Mouse (Mus musculus) embryonic facial prominence, embryonic 15.5 days (tissue): Measurements from ENCODE around the gene Gins3. TPM values are rescaled to one million over a fixed set of nuclear protein-coding genes. Genes with fewer than 3 reads are reported as not detected.
A peak's percentile ranks its signal among the peaks of the same experiment; 100 is the strongest.

Experiments
- ATAC-seq: fragments of 200-750 bp; cut with Nextera tagmentation; 2 replicates; pipeline ENCODE4 v1.8.0; 2017; ENCODE audit warnings: low read depth, moderate TSS enrichment; ENCODE audit not compliant: insufficient number of reproducible peaks, low FRiP score, low TSS enrichment
- H3K27ac ChIP-seq: fragments of 300-500 bp; sonication (generic); replicated peaks from 2 replicates; pipeline ENCODE4 v1.5.1; 2015; ENCODE audit warnings: mild to moderate bottlenecking, inconsistent platforms
- H3K27me3 ChIP-seq: fragments of 300-500 bp; sonication (generic); 2 replicates; pipeline ENCODE4 v1.6.1; 2015; ENCODE audit warnings: inconsistent platforms
- H3K36me3 ChIP-seq: fragments of 300-500 bp; sonication (generic); 2 replicates; pipeline ENCODE4 v1.6.1; 2015; ENCODE audit warnings: mild to moderate bottlenecking, inconsistent platforms
- H3K4me1 ChIP-seq: fragments of 300-500 bp; sonication (generic); 2 replicates; pipeline ENCODE4 v1.6.1; 2015; ENCODE audit warnings: inconsistent platforms
- H3K4me2 ChIP-seq: fragments of 300-500 bp; sonication (generic); replicated peaks from 2 replicates; pipeline ENCODE4 v1.6.1; 2015; ENCODE audit warnings: mild to moderate bottlenecking, inconsistent platforms
- H3K4me3 ChIP-seq: fragments of 300-500 bp; sonication (generic); replicated peaks from 2 replicates; pipeline ENCODE4 v1.5.1; 2015; ENCODE audit warnings: mild to moderate bottlenecking, inconsistent platforms
- H3K9ac ChIP-seq: fragments of 300-500 bp; sonication (generic); 2 replicates; pipeline ENCODE4 v1.6.1; 2015; ENCODE audit warnings: inconsistent platforms
- H3K9me3 ChIP-seq: fragments of 300-500 bp; sonication (generic); replicated peaks from 2 replicates; pipeline ENCODE4 v1.6.1; 2016; ENCODE audit warnings: inconsistent platforms
- WGBS: fragments of 180-500 bp; shearing (Covaris S2); methylation state at CpG from one replicate; pipeline ENCODE4 v1.1.7; 2015; 5-methylcytosine and 5-hydroxymethylcytosine counted together
- polyA plus RNA-seq: library from polyadenylated mRNA; unstranded; fragments of >200 nt; fragmentation: Nextera tagmentation; extraction: Ambion mirVana; gene quantifications from 2 replicates; pipeline ENCODE4 v1.2.1, GENCODE M21; 2015

Gene Gins3
- polyA plus RNA-seq, 1 experiment from 2014 or later = 18.9 TPM

DNA sequence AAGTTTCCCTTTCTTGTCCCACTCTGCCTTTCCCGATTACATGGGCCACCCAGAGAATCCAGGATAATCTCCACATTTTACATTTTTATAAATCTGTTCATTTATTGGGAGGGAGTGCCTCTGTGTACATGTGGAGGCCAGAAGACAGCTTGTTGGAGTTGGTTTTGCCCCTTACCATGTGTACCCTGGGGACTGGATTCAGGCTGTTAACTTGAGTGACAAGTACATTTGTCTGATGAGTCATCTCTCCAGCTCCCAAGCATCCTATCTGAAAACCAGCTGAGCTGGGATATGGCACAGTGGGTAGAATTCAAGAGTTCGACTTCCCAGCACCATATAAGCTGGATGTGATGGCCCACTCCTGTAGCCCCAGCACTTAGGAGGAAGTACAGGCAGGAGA, 36.7 kb downstream of the Gins3 start:
- ATAC-seq = no peak
- WGBS = 66% methylated on average over 2 of the region's 2 CpGs

GRCm38 (mm10) chr8:95671861-95672260, 38.6 kb downstream of the Gins3 start:
- Histone ChIP-seq H3K9ac (no peak overlapping the region), H3K27ac (no peak overlapping the region), H3K4me2 (no peak overlapping the region), H3K4me1 (no peaks in the 10 kb centered on the region), H3K27me3 (peaks cover 44% of the 10 kb centered on the region), H3K4me3 (no peak overlapping the region), H3K36me3 (no peaks in the 10 kb centered on the region), H3K9me3 (no peaks in the 10 kb centered on the region)
- no peak for ATAC-seq
- WGBS = 80% methylated on average over 6 of the region's 6 CpGs

More for the DNA sequence above, 36.7 kb downstream of the Gins3 start:
- H3K4me3 ChIP-seq = no peak overlapping the region
- no peak overlapping the region for H3K9ac ChIP-seq
- no peaks in the 10 kb centered on the region for H3K4me1 ChIP-seq
- peaks cover 26% of the 10 kb centered on the region for H3K27me3 ChIP-seq
- H3K4me2 ChIP-seq = no peak overlapping the region
- no peaks in the 10 kb centered on the region for H3K36me3 ChIP-seq
- H3K9me3 ChIP-seq = no peaks in the 10 kb centered on the region
- no peak overlapping the region for H3K27ac ChIP-seq

DNA sequence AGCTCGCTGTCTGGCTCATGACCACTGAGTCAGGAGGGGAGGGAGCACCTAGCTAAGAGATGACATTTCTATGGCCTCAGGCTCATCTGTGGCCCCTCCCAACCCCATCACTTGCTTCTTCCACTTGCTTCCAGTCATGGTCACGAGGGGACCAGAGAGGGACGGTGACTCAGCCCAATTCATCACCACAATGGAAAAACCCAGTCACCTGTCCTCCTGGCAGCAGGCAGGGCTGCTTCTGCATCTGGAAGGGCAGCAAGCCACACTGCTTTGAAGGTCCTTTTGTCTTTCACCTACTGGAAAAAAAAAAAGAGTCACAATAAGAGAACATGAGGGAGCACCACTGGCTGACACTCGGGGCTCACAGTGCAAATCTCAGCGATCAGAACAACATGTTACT, 39.6 kb downstream of the Gins3 start:
- Histone ChIP-seq H3K36me3 (no peaks in the 10 kb centered on the region), H3K9ac (no peak overlapping the region), H3K4me3 (no peak overlapping the region), H3K9me3 (no peaks in the 10 kb centered on the region), H3K27me3 (peaks cover 53% of the 10 kb centered on the region), H3K27ac (no peak overlapping the region), H3K4me2 (no peak overlapping the region), H3K4me1 (peaks cover 5% of the 10 kb centered on the region; the same call in 1 of the 2 replicates)
- ATAC-seq = no peak
- 71% methylated on average over 5 of the region's 5 CpGs for WGBS

GRCm38 (mm10) chr8:95676631-95677030, 43.4 kb downstream of the Gins3 start, which contains the start of gene Ndrg4:
TSS of gene Ndrg4 (plus strand) at chr8:95676980.
- peaks cover 15% of the 10 kb centered on the region for H3K4me1 ChIP-seq
- peak within 1 kb of the TSS; percentile 98 for H3K4me2 ChIP-seq
- H3K9me3 ChIP-seq = no peaks in the 10 kb centered on the region
- H3K4me3 ChIP-seq = peak within 1 kb of the TSS; percentile 54
- ATAC-seq = no peak
- H3K27me3 ChIP-seq = peaks cover 84% of the 10 kb centered on the region
- 31% methylated on average over 9 of the region's 9 CpGs for WGBS
- H3K36me3 ChIP-seq = no peaks in the 10 kb centered on the region
- no peak within 1 kb of the TSS for H3K27ac ChIP-seq
- peak within 1 kb of the TSS; percentile 26; the same call in 1 of the 2 replicates for H3K9ac ChIP-seq

GRCm38 (mm10) chr8:95677591-95678023, 44.4 kb downstream of the Gins3 start:
- WGBS = under 1% methylated on average over 36 of the region's 48 CpGs
- Histone ChIP-seq H3K9me3 (no peaks in the 10 kb centered on the region), H3K27me3 (peaks cover 81% of the 10 kb centered on the region), H3K4me1 (peaks cover 15% of the 10 kb centered on the region), H3K27ac (no peak overlapping the region), H3K9ac (peak overlapping the region; percentile 26; the same call in 1 of the 2 replicates), H3K4me2 (peak overlapping the region; percentile 98), H3K4me3 (peak overlapping the region; percentile 54), H3K36me3 (no peaks in the 10 kb centered on the region)
- ATAC-seq = peak; percentile 45; the same call in 1 of the 2 replicates

GRCm38 (mm10) chr8:95678024-95678611, 44.9 kb downstream of the Gins3 start:
- WGBS = under 1% methylated on average over 60 of the region's 70 CpGs
- no peak overlapping the region for H3K27ac ChIP-seq
- H3K4me3 ChIP-seq = peak overlapping the region; percentile 54
- peak overlapping the region; percentile 98 for H3K4me2 ChIP-seq
- peak; percentile 36; the same call in 1 of the 2 replicates for ATAC-seq
- H3K4me1 ChIP-seq = peaks cover 15% of the 10 kb centered on the region
- H3K27me3 ChIP-seq = peaks cover 76% of the 10 kb centered on the region
- peak overlapping the region; percentile 26; the same call in 1 of the 2 replicates for H3K9ac ChIP-seq
- H3K36me3 ChIP-seq = no peaks in the 10 kb centered on the region
- H3K9me3 ChIP-seq = no peaks in the 10 kb centered on the region

DNA sequence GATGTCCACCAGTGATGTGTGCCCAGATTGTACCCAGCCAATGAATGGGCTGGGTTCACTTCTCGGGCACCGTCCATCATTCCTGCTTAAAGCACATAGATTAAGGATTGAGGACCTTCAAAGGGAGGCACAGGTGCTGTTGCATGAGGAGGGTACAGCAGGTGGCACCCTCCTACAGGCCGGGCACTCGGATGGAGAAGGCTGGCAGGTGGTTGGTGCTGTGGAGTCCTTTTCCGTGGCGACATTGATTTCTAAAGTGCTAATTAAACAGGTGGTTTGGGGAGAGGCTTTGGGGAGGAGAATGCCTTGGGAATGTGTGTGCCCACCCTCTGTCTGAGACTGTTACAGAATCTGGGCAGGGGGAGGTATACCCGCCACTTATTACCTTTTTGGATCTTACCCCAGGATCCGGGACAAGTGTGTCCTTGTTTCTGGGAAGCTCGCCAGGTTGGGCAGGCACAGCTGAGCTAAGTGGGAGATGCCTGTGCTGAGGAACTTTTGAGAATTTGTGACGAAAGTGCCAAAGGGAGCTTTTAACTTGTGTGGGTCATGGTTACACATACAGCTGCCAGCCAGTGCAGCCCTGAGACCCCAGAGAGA, 54.9 kb downstream of the Gins3 start:
- no peak overlapping the region for H3K4me3 ChIP-seq
- no peak overlapping the region for H3K4me2 ChIP-seq
- H3K27me3 ChIP-seq = peaks cover 11% of the 10 kb centered on the region; the same call in 1 of the 2 replicates
- no peak overlapping the region for H3K9ac ChIP-seq
- no peaks in the 10 kb centered on the region for H3K36me3 ChIP-seq
- no peaks in the 10 kb centered on the region for H3K9me3 ChIP-seq
- no peak overlapping the region for H3K27ac ChIP-seq
- ATAC-seq = peak; percentile 34; the same call in 1 of the 2 replicates
- WGBS = 56% methylated on average over 10 of the region's 10 CpGs
- H3K4me1 ChIP-seq = no peaks in the 10 kb centered on the region

- Histone ChIP-seq H3K27ac (no peak overlapping the region), H3K9me3 (no peaks in the 10 kb centered on the region), H3K9ac (no peak overlapping the region), H3K4me1 (no peaks in the 10 kb centered on the region), H3K4me2 (no peak overlapping the region), H3K27me3 (peaks cover 34% of the 10 kb centered on the region), H3K4me3 (no peak overlapping the region), H3K36me3 (no peaks in the 10 kb centered on the region)
- no peak for ATAC-seq
- WGBS = 72% methylated on average over 13 of the region's 13 CpGs
Observed at GRCm38 (mm10) chr8:95690929-95691541, 57.8 kb downstream of the Gins3 start.

- Histone ChIP-seq H3K4me3 (no peak overlapping the region), H3K9me3 (no peaks in the 10 kb centered on the region), H3K36me3 (no peaks in the 10 kb centered on the region), H3K9ac (no peak overlapping the region), H3K4me2 (no peak overlapping the region), H3K27me3 (peaks cover 56% of the 10 kb centered on the region), H3K27ac (no peak overlapping the region), H3K4me1 (0 out of 2 replicates have a peak, but pooled peaks cover 5% of the 10 kb centered on the region)
- no peak for ATAC-seq
- 18% methylated on average over 6 of the region's 6 CpGs for WGBS
Observed at GRCm38 (mm10) chr8:95694631-95695030, 61.4 kb downstream of the Gins3 start.
